Mouse (Mus musculus) left cerebral cortex, adult 6 months (tissue): ENCODE results near the gene Ugt1a6a. TPM values are rescaled to one million over a fixed set of nuclear protein-coding genes. Genes with fewer than 3 reads are reported as not detected.

Experiments used
- long read RNA-seq, 2 experiments: library from polyadenylated mRNA; unstranded; transcript quantifications; one replicate each; pipeline ENCODE4 v2.0.0; 2019 to 2020
- polyA plus RNA-seq: library from polyadenylated mRNA; unstranded; fragments of <200 nt; fragmentation: Nextera tagmentation; gene quantifications from 2 replicates; pipeline ENCODE4 v1.2.3, GENCODE M21; 2021

Gene Ugt1a6a
- 2.2 and 3.1 TPM in 2 replicates for polyA plus RNA-seq
- long read RNA-seq, experiment 1, transcript Ugt1a6a-202 (6 exons, 2,297 nt): major isoform, 9 of 14 reads
- long read RNA-seq, experiment 1, partial matches to known transcripts: 0 of 14 reads
- long read RNA-seq, experiment 1, other reads (novel, unspliced or antisense): 5 of 14 reads
- long read RNA-seq, experiment 2, partial matches to known transcripts: 0 of 3 reads
- long read RNA-seq, experiment 2, other reads (novel, unspliced or antisense): 0 of 3 reads

DNA sequence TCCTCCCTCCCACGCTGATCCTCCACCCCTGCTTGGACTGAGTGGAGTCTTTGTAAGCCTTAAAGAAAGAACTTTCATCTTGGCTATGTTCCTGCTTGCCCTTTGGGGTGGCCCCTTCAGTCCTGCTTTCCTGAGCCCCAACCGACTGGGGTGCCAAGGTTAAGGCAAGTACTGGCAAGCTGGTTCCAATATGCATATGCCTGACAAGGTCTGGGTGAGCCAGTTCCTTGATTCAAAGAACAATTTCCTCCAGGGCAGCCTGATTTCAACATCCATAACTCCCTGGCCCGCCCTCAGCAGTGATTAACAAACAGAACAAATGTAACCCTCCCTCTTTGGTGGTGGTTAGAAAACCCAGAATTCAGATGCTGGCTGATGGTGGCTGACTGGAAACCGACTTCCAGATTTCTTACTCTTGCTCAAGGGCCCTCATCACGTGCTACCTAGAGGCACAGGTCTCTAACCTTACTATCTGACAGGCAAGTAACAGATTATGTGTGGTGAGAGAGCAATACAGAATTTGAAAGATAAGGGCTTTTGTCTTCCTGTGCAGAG lies at the start of gene Ugt1a6a:
Ugt1a6a (plus strand) TSS at position 353 of the 555 bp plus-strand sequence.

DNA sequence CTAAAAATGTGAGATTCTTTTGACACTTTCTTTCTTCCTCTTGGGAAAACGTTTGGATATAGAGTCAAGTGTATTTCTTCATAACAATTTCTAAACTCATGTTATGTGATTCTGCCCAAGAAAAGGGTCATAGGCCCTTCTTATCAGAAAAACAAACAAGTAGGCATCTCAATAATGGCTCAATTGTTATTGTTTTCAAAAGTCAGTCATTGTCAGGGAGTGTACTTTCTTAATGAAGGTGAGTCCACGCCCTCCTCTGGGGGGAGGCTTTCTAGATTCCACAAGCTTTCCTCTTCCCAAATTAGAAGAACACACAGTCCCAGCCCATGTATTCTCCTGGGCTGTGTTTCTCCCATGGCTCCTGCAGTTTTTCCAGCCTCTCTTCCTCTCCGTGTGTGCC lies 47.1 kb upstream of the Ugt1a6a start, which contains the start of gene Ugt1a8:
Ugt1a8 (plus strand) TSS at position 301 of the 400 bp plus-strand sequence.

DNA sequence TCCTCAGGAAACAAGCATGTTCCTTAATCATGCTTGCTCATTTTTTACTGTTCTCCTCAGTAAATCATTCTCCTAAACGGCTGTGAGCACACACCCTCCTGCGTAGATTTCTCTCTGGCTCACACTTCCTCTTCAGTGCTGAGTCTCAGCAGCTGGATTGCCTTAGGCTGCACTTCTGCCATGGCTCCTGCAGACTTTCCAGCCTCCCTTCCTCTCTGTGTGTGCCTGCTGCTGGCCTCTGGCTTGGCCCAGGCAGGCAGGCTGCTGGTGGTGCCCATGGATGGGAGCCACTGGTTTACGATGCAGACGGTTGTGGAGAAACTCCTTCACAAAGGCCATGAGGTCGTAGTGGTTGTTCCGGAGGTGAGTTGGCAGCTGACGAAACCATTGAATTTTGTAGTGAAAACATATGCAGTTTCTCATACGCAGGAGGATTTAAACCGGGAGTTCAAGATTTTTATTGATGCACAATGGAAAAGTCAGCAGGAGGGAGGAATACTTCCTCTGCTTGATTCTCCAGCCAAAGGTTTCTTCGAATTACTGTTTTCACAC lies 39.6 kb upstream of the Ugt1a6a start, which contains the start of gene Ugt1a7c:
Ugt1a7c (plus strand) TSS at position 122 of the 552 bp plus-strand sequence.

DNA sequence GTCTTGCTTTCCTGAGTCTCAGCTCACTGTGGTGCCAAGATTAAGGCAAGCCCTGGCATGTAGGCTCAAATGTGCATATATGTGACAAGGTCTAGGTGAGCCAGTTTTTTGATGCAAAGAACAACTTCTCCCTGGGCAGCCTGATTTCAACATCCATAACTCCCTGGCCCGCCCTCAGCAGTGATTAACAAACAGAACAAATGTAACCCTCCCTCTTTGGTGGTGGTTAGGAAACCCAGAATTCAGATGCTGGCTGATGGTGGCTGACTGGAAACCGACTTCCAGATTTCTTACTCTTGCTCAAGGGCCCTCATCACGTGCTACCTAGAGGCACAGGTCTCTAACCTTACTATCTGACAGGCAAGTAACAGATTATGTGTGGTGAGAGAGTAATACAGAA lies 31.6 kb upstream of the Ugt1a6a start, which contains the start of gene Ugt1a6b:
Ugt1a6b (plus strand) TSS at position 234 of the 400 bp plus-strand sequence.

DNA sequence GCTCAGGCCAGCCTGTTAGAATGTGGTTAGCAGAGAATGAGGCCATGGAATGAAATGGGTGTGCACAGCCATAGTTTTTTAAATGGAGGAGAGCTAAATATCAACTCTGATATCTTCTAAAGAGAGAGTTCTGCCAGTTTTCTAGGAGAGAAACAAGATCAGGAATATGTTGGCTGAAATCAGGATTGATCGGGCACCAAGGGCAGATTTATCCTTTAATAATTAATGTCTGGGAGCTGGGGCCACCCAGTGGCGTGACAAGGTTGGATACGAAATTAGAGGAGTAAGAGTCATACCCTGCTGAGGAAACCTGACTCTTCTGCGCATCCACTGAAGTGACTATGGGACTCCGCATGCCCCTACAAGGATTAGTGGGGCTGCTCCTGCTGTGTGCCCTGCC lies 31.1 kb downstream of the Ugt1a6a start, which contains the start of gene Ugt1a5:
Ugt1a5 (plus strand) TSS at position 302 of the 400 bp plus-strand sequence.

DNA sequence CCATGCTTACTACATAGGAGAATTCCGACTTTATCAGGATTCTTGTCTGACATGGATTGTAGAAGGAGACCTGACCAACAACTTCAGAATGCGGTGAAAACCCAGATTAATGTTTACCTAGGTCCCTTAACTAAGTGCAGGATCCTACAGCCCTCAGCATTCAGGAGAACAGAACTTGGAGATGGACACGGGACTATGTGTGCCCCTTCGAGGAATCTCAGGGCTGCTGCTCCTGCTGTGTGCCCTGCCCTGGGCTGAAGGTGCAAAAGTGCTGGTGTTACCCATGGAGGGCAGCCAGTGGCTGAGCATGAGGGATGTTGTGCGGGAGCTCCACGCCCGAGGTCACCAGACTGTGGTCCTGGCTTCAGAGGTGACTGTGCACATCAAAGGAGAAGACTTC lies 65.8 kb downstream of the Ugt1a6a start, which contains the start of gene Ugt1a2:
Ugt1a2 (plus strand) TSS at position 146 of the 400 bp plus-strand sequence.

DNA sequence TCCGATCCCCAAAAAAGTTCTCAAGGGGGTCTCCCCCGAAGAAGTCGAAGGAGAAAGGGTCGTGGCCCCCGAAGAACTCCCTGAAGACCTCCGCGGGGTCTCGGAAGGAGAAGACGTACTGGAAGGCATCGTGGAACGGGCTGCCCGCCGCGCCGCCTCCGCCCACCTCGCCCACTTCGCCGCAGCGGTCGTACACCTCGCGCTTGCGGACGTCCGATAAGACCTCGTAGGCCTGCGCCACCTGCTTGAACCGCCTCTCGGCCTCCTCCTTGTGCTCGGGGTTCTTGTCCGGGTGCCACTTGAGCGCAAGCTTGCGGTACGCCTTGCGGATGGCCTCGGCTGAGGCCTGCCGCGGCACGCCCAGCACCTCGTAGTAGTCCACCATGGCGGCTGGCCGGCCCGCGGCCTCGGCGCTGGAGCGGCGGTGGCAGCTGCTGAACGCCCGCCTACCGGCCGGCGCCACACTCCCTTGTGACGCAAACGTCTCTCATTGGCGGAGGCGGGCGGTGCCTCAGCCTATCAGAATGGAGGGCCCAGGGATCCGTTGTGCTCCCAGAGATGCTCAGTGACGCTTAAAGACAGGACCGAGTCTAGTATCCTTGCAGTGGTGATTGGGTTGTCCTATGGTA lies 70.8 kb downstream of the Ugt1a6a start, which contains the start of gene Dnajb3:
Dnajb3 (minus strand) TSS at position 489 of the 629 bp plus-strand sequence.

DNA sequence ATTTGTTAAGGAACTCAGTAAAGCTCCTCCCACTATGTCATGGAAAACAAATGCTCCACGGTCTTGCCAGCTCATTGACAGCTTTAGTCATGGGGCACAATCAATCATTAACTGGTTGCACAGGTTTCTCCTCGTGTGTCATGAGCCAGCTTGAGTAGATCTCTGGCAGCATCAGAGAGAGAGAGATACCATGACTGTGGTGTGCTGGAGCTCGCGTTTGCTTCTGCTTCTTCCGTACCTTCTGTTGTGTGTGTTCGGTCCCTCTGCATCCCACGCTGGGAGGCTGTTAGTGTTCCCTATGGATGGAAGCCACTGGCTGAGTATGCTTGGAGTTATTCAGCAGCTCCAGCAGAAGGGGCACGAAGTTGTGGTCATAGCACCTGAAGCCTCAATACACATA lies 77.2 kb downstream of the Ugt1a6a start, which contains the start of gene Ugt1a1:
Ugt1a1 (plus strand) TSS at position 148 of the 400 bp plus-strand sequence.

DNA sequence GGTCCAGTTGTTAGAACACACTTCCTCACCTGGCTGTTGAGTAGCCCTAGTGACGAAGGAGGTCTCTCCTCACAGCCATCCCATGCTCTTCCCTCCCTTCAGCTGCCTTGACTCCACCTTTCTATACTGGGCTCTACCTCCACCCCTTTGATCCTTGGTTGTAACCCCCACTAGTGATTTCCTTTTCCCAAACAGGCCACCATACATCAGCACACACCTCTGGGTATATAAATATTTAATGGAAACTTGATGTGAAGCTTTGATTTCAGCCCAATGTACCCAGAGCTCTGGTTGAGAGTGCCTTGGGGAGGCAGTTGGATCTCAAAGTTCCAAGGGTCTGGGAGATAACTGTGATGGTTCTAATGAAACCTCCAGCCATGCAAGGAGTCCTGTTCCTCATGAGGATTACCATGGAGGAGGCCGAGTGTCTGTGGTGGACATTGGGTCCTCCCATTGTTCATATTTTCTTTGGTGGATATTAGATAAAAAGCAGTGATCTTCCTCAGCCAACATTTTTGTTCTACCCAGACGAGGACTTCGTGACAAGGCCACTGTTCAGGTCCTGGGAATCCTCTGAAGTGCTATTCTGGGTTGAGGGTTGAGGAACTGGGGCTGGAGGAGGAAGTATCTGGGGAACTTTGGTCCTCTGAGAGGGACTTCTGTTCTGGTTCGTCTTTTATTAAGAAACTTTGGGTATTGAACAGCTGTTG lies 92.2 kb downstream of the Ugt1a6a start, which contains the start of gene Mroh2a:
Mroh2a (plus strand) TSS at position 317 of the 710 bp plus-strand sequence.

Other genes with a start within 250 kb of the Ugt1a6a start
- 2.2 TPM in 2 replicates for gene Usp40, start 126.3 kb upstream of the Ugt1a6a start, polyA plus RNA-seq
- not detected in 2 replicates for gene Ugt1a10, start 79.4 kb upstream of the Ugt1a6a start, polyA plus RNA-seq
- not detected in 2 replicates for gene Ugt1a9, start 64.0 kb upstream of the Ugt1a6a start, polyA plus RNA-seq
- gene Ugt1a8, start 47.0 kb upstream of the Ugt1a6a start, polyA plus RNA-seq: not detected in 2 replicates
- 0.77 and 1.0 TPM in 2 replicates for gene Ugt1a7c, start 39.7 kb upstream of the Ugt1a6a start, polyA plus RNA-seq
- gene Ugt1a6b, start 31.6 kb upstream of the Ugt1a6a start, polyA plus RNA-seq: not detected in 2 replicates
- not detected in 2 replicates for gene Ugt1a5, start 31.2 kb downstream of the Ugt1a6a start, polyA plus RNA-seq
- not detected in 2 replicates for gene Ugt1a2, start 65.8 kb downstream of the Ugt1a6a start, polyA plus RNA-seq
- 4.3 and 5.6 TPM in 2 replicates for gene Dnajb3, start 71.0 kb downstream of the Ugt1a6a start, polyA plus RNA-seq
- not detected in 2 replicates for gene Ugt1a1, start 77.2 kb downstream of the Ugt1a6a start, polyA plus RNA-seq
- gene Mroh2a, start 92.2 kb downstream of the Ugt1a6a start, polyA plus RNA-seq: 0.21 and 0.22 TPM in 2 replicates
- gene Hjurp, start 142.8 kb downstream of the Ugt1a6a start, polyA plus RNA-seq: 8.2 and 10.4 TPM in 2 replicates
- gene Trpm8, start 142.9 kb downstream of the Ugt1a6a start, polyA plus RNA-seq: not detected in 2 replicates